Mouse (Mus musculus) heart, embryonic 10.5 days (tissue): Measurements from ENCODE around the gene Naaladl1. TPM values are rescaled to one million over a fixed set of nuclear protein-coding genes. Genes with fewer than 3 reads are reported as not detected.

Source experiments
- DNase-seq: peaks from one replicate; pipeline ENCODE4 v3.0.0-alpha.2; 2017; ENCODE audit warnings: low spot score
- H3K27ac ChIP-seq: fragments of 300-500 bp; sonication (generic); 2 replicates; pipeline ENCODE4 v1.5.1; 2016; ENCODE audit warnings: mild to moderate bottlenecking
- H3K27me3 ChIP-seq: fragments of 300-500 bp; sonication (generic); 2 replicates; pipeline ENCODE4 v1.6.1; 2016; ENCODE audit warnings: mild to moderate bottlenecking; ENCODE audit not compliant: poor library complexity, insufficient read depth, severe bottlenecking
- H3K36me3 ChIP-seq: fragments of 300-500 bp; sonication (generic); 2 replicates; pipeline ENCODE4 v1.6.1; 2016; ENCODE audit warnings: mild to moderate bottlenecking, moderate library complexity
- H3K4me1 ChIP-seq: fragments of 300-500 bp; sonication (generic); 2 replicates; pipeline ENCODE4 v1.6.1; 2016; ENCODE audit warnings: mild to moderate bottlenecking
- H3K4me3 ChIP-seq: fragments of 300-500 bp; sonication (generic); 2 replicates; pipeline ENCODE4 v1.5.1; 2016; ENCODE audit warnings: mild to moderate bottlenecking, moderate library complexity
- H3K9me3 ChIP-seq: fragments of 300-500 bp; sonication (generic); 2 replicates; pipeline ENCODE4 v1.6.1; 2016; ENCODE audit warnings: mild to moderate bottlenecking, moderate library complexity
- WGBS: fragments of 180-500 bp; shearing (Covaris S2); methylation state at CpG from one replicate; pipeline ENCODE4 v1.1.7; 2016; 5-methylcytosine and 5-hydroxymethylcytosine counted together
- polyA plus RNA-seq: library from polyadenylated mRNA; unstranded; fragments of >200 nt; fragmentation: Nextera tagmentation; extraction: Ambion mirVana; gene quantifications from 2 replicates; pipeline ENCODE4 v1.2.1, GENCODE M21; 2016

Naaladl1 gene
- polyA plus RNA-seq, 1 experiment from 2014 or later = 0.59 TPM

- Histone ChIP-seq H3K4me3 (no peak overlapping the region), H3K27ac (no peak overlapping the region), H3K27me3 (no peaks in the 10 kb centered on the region), H3K36me3 (no peaks in the 10 kb centered on the region), H3K4me1 (no peaks in the 10 kb centered on the region), H3K9me3 (no peaks in the 10 kb centered on the region)
- 81% methylated on average over 9 of the region's 9 CpGs for WGBS
- DNase-seq = no peak
Observed at GRCm38 (mm10) chr19:6155174-6155573, 49.6 kb downstream of the Naaladl1 start.

- 60% methylated on average over 8 of the region's 8 CpGs for WGBS
- Histone ChIP-seq H3K27me3 (0 out of 2 replicates have a peak, but pooled peaks cover 4% of the 10 kb centered on the region), H3K9me3 (no peaks in the 10 kb centered on the region), H3K36me3 (no peaks in the 10 kb centered on the region), H3K27ac (no peak overlapping the region), H3K4me3 (no peak overlapping the region), H3K4me1 (no peaks in the 10 kb centered on the region)
- DNase-seq = no peak
Observed at GRCm38 (mm10) chr19:6156372-6156771, 50.8 kb downstream of the Naaladl1 start.

GRCm38 (mm10) chr19:6157220-6157619 lies 51.6 kb downstream of the Naaladl1 start:
- Histone ChIP-seq H3K27me3 (0 out of 2 replicates have a peak, but pooled peaks cover 13% of the 10 kb centered on the region), H3K9me3 (no peaks in the 10 kb centered on the region), H3K4me1 (no peaks in the 10 kb centered on the region), H3K27ac (no peak overlapping the region), H3K36me3 (no peaks in the 10 kb centered on the region), H3K4me3 (no peak overlapping the region)
- no peak for DNase-seq
- 68% methylated on average over 6 of the region's 6 CpGs for WGBS

GRCm38 (mm10) chr19:6163872-6164547 lies 58.4 kb downstream of the Naaladl1 start:
- H3K9me3 ChIP-seq = no peaks in the 10 kb centered on the region
- H3K27me3 ChIP-seq = peaks cover 28% of the 10 kb centered on the region; the same call in 1 of the 2 replicates
- no peak overlapping the region for H3K27ac ChIP-seq
- no peak overlapping the region for H3K4me3 ChIP-seq
- DNase-seq = no peak
- 72% methylated on average over 10 of the region's 10 CpGs for WGBS
- H3K36me3 ChIP-seq = no peaks in the 10 kb centered on the region
- H3K4me1 ChIP-seq = 0 out of 2 replicates have a peak, but pooled peaks cover 3% of the 10 kb centered on the region

Other genes with a start within 250 kb of the Naaladl1 start
- 40.6 and 46.3 TPM in 2 replicates for gene Frmd8, start 230.5 kb upstream of the Naaladl1 start, polyA plus RNA-seq
- gene Slc25a45, start 228.0 kb upstream of the Naaladl1 start, polyA plus RNA-seq = 2.1 and 2.5 TPM in 2 replicates
- 2.4 and 2.9 TPM in 2 replicates for gene Tigd3, start 211.6 kb upstream of the Naaladl1 start, polyA plus RNA-seq
- 134 and 150 TPM in 2 replicates for gene Dpf2, start 192.8 kb upstream of the Naaladl1 start, polyA plus RNA-seq
- gene Cdc42ep2, start 181.0 kb upstream of the Naaladl1 start, polyA plus RNA-seq = 5.9 and 7.4 TPM in 2 replicates
- gene Pola2, start 141.6 kb upstream of the Naaladl1 start, polyA plus RNA-seq = 70.0 and 80.7 TPM in 2 replicates
- gene Slc22a20, start 119.6 kb upstream of the Naaladl1 start, polyA plus RNA-seq = not detected in 2 replicates
- 7.3 and 7.4 TPM in 2 replicates for gene Capn1, start 89.9 kb upstream of the Naaladl1 start, polyA plus RNA-seq
- gene Syvn1, start 59.2 kb upstream of the Naaladl1 start, polyA plus RNA-seq = 25.4 and 31.0 TPM in 2 replicates
- 71.4 and 85.0 TPM in 2 replicates for gene Mrpl49, start 48.0 kb upstream of the Naaladl1 start, polyA plus RNA-seq
- gene Fau, start 47.9 kb upstream of the Naaladl1 start, polyA plus RNA-seq = 570 and 662 TPM in 2 replicates
- gene Znhit2, start 44.6 kb upstream of the Naaladl1 start, polyA plus RNA-seq = 26.9 and 33.4 TPM in 2 replicates
- gene Tm7sf2, start 37.4 kb upstream of the Naaladl1 start, polyA plus RNA-seq = 13.7 and 18.8 TPM in 2 replicates
- 57.3 and 60.5 TPM in 2 replicates for gene Vps51, start 28.6 kb upstream of the Naaladl1 start, polyA plus RNA-seq
- gene Tmem262, start 25.7 kb upstream of the Naaladl1 start, polyA plus RNA-seq = not detected in 2 replicates
- gene Gm28374, start 23.5 kb upstream of the Naaladl1 start, polyA plus RNA-seq = 1.1 and 1.5 TPM in 2 replicates
- 63.4 and 71.3 TPM in 2 replicates for gene Zfpl1, start 20.8 kb upstream of the Naaladl1 start, polyA plus RNA-seq
- 38.9 and 43.5 TPM in 2 replicates for gene Cdca5, start 20.8 kb upstream of the Naaladl1 start, polyA plus RNA-seq
- gene AC131692.1, start 11.4 kb upstream of the Naaladl1 start, polyA plus RNA-seq = 0.26 and 0.39 TPM in 2 replicates
- 42.3 and 57.9 TPM in 2 replicates for gene Sac3d1, start 12.9 kb downstream of the Naaladl1 start, polyA plus RNA-seq
- gene Snx15, start 22.5 kb downstream of the Naaladl1 start, polyA plus RNA-seq = 22.4 and 25.8 TPM in 2 replicates
- gene Batf2, start 35.2 kb downstream of the Naaladl1 start, polyA plus RNA-seq = not detected in 2 replicates
- gene Arl2, start 35.8 kb downstream of the Naaladl1 start, polyA plus RNA-seq = 91.2 and 105 TPM in 2 replicates
- gene Majin, start 78.6 kb downstream of the Naaladl1 start, polyA plus RNA-seq = not detected in 2 replicates
- 0.24 TPM in 1 of 2 replicates, not detected in the other for gene Gpha2, start 120.6 kb downstream of the Naaladl1 start, polyA plus RNA-seq
- 21.2 and 25.7 TPM in 2 replicates for gene Ppp2r5b, start 130.1 kb downstream of the Naaladl1 start, polyA plus RNA-seq
- gene Atg2a, start 135.9 kb downstream of the Naaladl1 start, polyA plus RNA-seq = 10.8 and 11.6 TPM in 2 replicates
- gene Ehd1, start 170.9 kb downstream of the Naaladl1 start, polyA plus RNA-seq = 89.6 and 101 TPM in 2 replicates
- gene Cdc42bpg, start 200.7 kb downstream of the Naaladl1 start, polyA plus RNA-seq = 0.33 and 0.38 TPM in 2 replicates
- gene Men1, start 229.2 kb downstream of the Naaladl1 start, polyA plus RNA-seq = 67.2 and 80.8 TPM in 2 replicates
- 12.5 and 15.0 TPM in 2 replicates for gene Map4k2, start 235.4 kb downstream of the Naaladl1 start, polyA plus RNA-seq